Mouse (Mus musculus): ENCODE results near the gene Selenow. TPM values are rescaled to one million over a fixed set of nuclear protein-coding genes. Genes with fewer than 3 reads are reported as not detected.
A peak's percentile ranks its signal among the peaks of the same experiment; 100 is the strongest.

The Selenow gene
- total RNA-seq, 2 experiments from 2014 or later: 759 to 773 TPM

DNA sequence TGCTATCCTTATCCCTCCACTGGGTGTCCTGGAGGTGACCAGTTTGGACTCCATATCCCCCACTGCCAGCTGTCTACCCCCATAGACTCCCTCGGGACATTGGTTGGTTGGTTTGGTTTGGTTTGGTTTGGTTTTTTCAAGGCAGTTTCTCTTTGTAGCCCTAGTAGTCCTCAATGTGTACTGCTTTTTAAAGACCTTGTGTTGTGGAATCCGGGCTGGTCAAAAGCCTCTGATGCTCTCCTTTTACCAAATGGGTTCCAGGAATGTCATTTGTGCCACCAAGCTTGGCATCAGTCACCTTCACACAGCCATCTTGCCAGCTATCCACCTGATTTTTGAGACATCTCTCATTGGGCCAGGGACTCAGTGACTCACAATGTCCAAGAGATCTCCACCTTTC, 7.5 kb downstream of the Selenow start:
- no peak for DNase-seq
- intact Hi-C loops (cut with DNase I; ENCODE audit: low total_unique reads): no loop called here

DNA sequence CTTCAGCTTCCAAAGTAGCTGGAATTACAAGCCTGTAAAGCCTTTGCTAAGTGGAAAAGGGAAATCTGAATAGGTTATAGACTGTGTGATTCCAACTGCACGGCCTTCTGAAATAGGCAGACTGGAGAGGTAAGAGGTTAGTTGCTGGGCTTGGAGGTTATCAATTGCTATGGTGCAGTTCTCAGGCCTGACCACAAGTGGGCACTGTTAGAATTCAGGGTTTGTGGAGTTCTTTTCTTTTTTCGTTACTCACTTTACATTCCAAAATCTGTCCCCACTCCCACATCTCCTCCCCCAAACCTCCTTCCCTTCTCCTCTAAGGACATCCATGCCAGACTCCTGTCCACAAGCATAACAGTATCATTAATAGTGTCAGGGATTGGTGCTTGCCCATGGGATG, 8.0 kb downstream of the Selenow start:
- peak; percentile 37 for DNase-seq
- intact Hi-C loops (cut with DNase I; ENCODE audit: low total_unique reads): no loop called here

DNA sequence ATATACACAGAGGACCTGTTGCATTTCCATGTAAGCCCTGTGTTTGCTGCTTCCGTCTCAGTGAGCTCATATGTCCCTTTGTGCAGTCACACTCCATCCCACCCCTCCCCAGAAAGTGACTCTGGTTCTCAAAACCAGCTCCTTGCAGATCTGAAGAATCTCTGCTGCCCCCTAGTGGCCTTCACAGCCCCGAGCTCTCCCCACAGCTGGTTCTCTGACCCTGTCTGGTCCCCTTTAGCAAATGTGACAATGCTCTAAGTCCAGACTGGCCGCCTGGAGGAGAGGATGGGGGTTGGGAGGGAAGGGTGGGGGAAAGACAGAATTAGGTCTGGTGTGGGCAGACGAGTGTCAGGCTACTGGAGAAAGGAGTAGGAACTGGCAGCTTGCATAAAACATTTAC, 10.0 kb downstream of the Selenow start:
- peak; percentile 76 for DNase-seq
- intact Hi-C loops (cut with DNase I; ENCODE audit: low total_unique reads): no loop called here

GRCm38 (mm10) chr7:15910521-15910920, 11.7 kb downstream of the Selenow start:
- intact Hi-C loops (cut with DNase I; ENCODE audit: low total_unique reads): no loop called here
- DNase-seq: no peak

- intact Hi-C loops (cut with DNase I; ENCODE audit: low total_unique reads): no loop called here
- no peak for DNase-seq
Observed at GRCm38 (mm10) chr7:15907971-15908590, 14.1 kb downstream of the Selenow start.

- no peak for DNase-seq
- intact Hi-C loops (cut with DNase I; ENCODE audit: low total_unique reads): no loop called here
Observed at GRCm38 (mm10) chr7:15906602-15907001, 15.6 kb downstream of the Selenow start.

DNA sequence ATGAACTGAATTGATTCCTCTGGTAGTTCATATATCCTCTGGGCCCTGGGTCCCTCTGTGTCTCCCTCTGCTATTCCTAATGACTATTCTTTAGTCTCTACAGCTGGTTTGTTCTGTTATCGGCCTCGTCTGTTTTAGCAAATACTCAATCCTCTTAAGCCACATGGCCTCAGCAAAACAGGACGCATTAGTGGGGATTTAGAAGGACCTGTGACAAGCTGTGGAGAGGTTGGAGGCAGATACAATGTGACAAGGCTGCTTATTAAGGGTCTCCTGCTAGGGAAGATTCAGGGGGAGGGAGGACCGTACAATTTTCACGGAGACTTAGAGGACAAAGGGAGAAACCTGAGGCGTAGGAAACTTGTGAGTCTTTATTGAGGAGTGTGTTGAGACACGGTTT, 16.3 kb downstream of the Selenow start:
- DNase-seq: no peak
- intact Hi-C loops (cut with DNase I; ENCODE audit: low total_unique reads): no loop called here

- DNase-seq: no peak
- intact Hi-C loops (cut with DNase I; ENCODE audit: low total_unique reads): no loop called here
Observed at GRCm38 (mm10) chr7:15901366-15902048, 20.7 kb downstream of the Selenow start.

DNA sequence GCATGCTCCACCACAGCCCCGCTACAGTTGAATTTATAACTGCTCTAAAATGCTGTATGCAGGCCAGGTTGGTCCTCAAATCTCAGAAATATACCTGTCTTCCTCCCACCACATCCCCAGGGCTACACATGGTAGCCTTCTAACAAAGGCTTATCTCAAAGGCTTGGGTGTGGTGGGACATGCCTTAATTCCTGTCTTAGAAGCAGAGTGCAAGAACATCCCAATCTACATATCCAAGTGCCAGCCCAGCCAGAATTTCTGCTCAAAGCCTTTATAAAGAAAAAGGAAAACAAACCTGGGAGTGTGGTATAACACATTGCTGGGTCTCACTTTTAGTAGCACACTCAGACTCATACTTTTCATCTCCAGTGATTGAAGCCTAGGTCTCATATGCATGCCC, 28.0 kb downstream of the Selenow start:
- intact Hi-C loops (cut with DNase I; ENCODE audit: low total_unique reads): no loop called here
- no peak for DNase-seq

DNA sequence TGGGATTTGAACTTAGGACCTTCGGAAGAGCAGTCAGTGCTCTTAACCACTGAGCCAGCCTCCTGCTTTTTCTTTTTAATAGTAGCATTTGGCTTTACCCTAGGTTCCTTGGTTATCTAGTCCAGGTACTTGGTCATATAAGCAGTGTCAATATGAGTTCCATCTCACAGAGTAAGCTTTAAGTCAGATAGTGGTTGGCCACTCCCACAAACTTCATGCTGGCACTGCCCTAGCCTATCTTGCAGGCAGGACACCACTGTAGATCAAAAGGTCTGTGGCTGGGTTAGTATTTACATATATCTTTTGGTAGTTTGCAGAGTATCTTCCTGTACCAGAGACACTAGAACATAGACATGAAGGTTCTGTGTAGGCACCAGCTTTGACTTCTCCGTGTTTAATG, 38.1 kb downstream of the Selenow start:
- no peak for DNase-seq
- intact Hi-C loops (cut with DNase I; ENCODE audit: low total_unique reads): no loop called here

GRCm38 (mm10) chr7:15882317-15882716, 39.9 kb downstream of the Selenow start, which contains the start of gene Crxos:
Gene Crxos, plus strand, starts transcription at chr7:15882617.
- DNase-seq: no peak
- intact Hi-C loops (cut with DNase I; ENCODE audit: low total_unique reads): no loop called here

- DNase-seq: no peak
- intact Hi-C loops (cut with DNase I; ENCODE audit: low total_unique reads): no loop called here
Observed at GRCm38 (mm10) chr7:15881831-15882230, 40.4 kb downstream of the Selenow start.

DNA sequence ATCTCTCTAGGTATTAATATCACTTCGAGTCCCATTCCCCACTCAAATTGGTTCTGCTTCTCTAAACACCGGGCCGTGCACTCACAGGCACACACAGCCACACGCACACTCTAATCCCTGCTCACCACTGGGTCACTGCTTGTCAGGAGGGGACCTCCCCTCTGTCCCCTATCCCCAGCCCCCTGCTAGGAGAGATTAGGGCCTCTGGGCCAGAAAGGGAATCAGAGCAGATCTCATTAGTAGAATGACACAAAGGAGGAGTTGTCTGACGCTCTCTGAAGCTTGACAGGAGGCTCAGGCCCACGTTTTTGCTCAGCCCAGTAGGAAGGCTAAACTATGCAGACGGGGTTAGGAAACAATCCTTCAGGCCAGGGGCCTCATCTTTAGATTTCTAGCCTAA, 40.8 kb downstream of the Selenow start:
- intact Hi-C loops (cut with DNase I; ENCODE audit: low total_unique reads): no loop called here
- DNase-seq: no peak

- no peak for DNase-seq
- intact Hi-C loops (cut with DNase I; ENCODE audit: low total_unique reads): no loop called here
Observed at GRCm38 (mm10) chr7:15879756-15880155, 42.4 kb downstream of the Selenow start, which contains the start of gene Crx. Gene Crx, minus strand, starts transcription at chr7:15879968.

Other genes starting within 250 kb of the Selenow start
- gene Obox5, start 172.3 kb downstream of the Selenow start, total RNA-seq (2021): not detected
- gene Obox6, start 82.7 kb downstream of the Selenow start, total RNA-seq (2021): not detected
- gene Crx, start 42.4 kb downstream of the Selenow start, total RNA-seq (2021): not detected
- gene Crxos, start 39.8 kb downstream of the Selenow start, total RNA-seq (2021): not detected
- gene Nop53, start 23.7 kb upstream of the Selenow start, total RNA-seq (2021): 100 to 1,000 TPM; 121 to 127 TPM
- gene Ehd2, start 45.2 kb upstream of the Selenow start, total RNA-seq (2021): 100 to 1,000 TPM in 1 of 2 experiments, 10 to 100 TPM in 1; 91.3 to 101 TPM
- gene Bicra, start 125.5 kb upstream of the Selenow start, total RNA-seq (2021): 1 to 10 TPM; 7.9 to 8.8 TPM
- not detected for gene Zfp541, start 139.4 kb upstream of the Selenow start, total RNA-seq (2021)
- 100 to 1,000 TPM; 102 to 107 TPM for gene Napa, start 176.1 kb upstream of the Selenow start, total RNA-seq (2021)
- 10 to 100 TPM; 12.2 to 14.4 TPM for gene Kptn, start 197.5 kb upstream of the Selenow start, total RNA-seq (2021)
- gene Slc8a2, start 207.4 kb upstream of the Selenow start, total RNA-seq (2021): under 1 TPM; 0.24 to 0.25 TPM